Mouse (Mus musculus): ENCODE measurements around the gene Ptbp1. TPM values are rescaled to one million over a fixed set of nuclear protein-coding genes. Genes with fewer than 3 reads are reported as not detected.
A peak's percentile ranks its signal among the peaks of the same experiment; 100 is the strongest.

The Ptbp1 gene
- polyA plus RNA-seq, 2 experiments, result 262 to 536 TPM

DNA sequence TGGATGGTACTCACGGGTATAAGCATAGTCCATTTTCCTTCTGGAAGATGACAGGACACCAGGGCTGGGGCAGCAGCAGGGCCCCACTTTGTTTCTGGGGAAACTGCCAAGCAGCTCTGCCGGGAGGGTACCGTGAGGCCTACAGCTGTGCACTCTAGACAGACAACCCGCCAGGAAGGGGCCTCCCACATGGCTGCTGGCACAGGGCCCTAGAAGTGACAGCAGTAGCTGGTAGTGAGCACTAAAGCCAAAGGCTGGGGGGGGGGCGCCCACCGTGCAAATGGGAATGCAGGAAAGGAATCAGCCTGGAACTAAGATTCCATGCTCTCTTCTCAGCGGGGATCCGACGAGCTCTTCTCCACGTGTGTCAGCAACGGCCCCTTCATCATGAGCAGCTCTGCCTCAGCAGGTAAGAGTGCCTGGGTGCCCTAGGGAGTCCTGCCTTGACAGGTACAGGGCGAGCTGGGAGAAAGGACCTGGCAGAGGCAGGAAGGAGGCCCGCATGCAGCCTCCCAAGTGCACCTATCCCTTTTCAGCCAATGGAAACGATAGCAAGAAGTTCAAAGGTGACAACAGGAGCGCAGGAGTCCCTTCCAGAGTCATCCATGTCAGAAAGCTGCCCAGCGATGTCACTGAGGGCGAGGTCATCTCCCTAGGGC, 4.3 kb downstream of the Ptbp1 start:
- DNase-seq (ENCODE audit: low spot score), result peak; percentile 73
- H3K9ac ChIP-seq (ENCODE audit: low read depth, low read length, severe bottlenecking), result no peak overlapping the region
- H3K4me1 ChIP-seq (ENCODE audit: control insufficient read depth, insufficient read depth, low read length), result peaks cover 27% of the 10 kb centered on the region
- H3K4me3 ChIP-seq (replicated peaks; ENCODE audit: low read length), result peak overlapping the region; percentile 99
- 44% methylated on average over 14 of the region's 17 CpGs for WGBS
- no peak overlapping the region for H3K27ac ChIP-seq (replicated peaks; ENCODE audit: low read depth, low read length)
- H3K36me3 ChIP-seq (ENCODE audit: control insufficient read depth, insufficient read depth, low read length), result peaks cover 79% of the 10 kb centered on the region
- H3K9me3 ChIP-seq (ENCODE audit: control insufficient read depth, low read length), result no peaks in the 10 kb centered on the region
- TF ChIP-seq POLR2A (IDR thresholded peaks at IDR 0.05; ENCODE audit: borderline replicate concordance, extremely low read depth, insufficient read depth, insufficient read length), result no peak
- no peak for ATAC-seq (ENCODE audit: low FRiP score, low read depth)
- peak overlapping the region; percentile 98 for H3K4me2 ChIP-seq (replicated peaks; ENCODE audit: low read depth, low read length, severe bottlenecking)
- H3K27me3 ChIP-seq (ENCODE audit: control insufficient read depth, insufficient read depth, low read length), result no peaks in the 10 kb centered on the region

DNA sequence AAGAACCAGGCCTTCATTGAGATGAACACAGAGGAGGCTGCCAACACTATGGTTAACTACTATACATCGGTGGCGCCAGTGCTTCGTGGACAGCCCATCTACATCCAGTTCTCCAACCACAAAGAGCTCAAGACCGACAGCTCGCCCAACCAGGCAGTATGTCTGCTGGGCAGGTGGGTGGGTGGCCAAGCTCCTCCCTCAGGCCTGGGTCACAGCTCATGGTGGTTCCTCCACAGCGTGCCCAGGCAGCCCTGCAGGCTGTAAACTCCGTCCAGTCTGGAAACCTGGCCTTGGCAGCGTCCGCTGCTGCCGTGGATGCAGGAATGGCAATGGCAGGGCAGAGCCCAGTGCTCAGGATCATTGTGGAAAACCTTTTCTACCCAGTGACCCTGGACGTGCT, 4.9 kb downstream of the Ptbp1 start:
- H3K4me3 ChIP-seq (replicated peaks; ENCODE audit: low read length), result no peak overlapping the region
- peaks cover 27% of the 10 kb centered on the region for H3K4me1 ChIP-seq (ENCODE audit: control insufficient read depth, insufficient read depth, low read length)
- no peak for TF ChIP-seq POLR2A (IDR thresholded peaks at IDR 0.05; ENCODE audit: borderline replicate concordance, extremely low read depth, insufficient read depth, insufficient read length)
- H3K9ac ChIP-seq (ENCODE audit: low read depth, low read length, severe bottlenecking), result no peak overlapping the region
- 80% methylated on average over 11 of the region's 11 CpGs for WGBS
- DNase-seq (ENCODE audit: low spot score), result no peak
- no peak for ATAC-seq (ENCODE audit: low FRiP score, low read depth)
- H3K4me2 ChIP-seq (replicated peaks; ENCODE audit: low read depth, low read length, severe bottlenecking), result no peak overlapping the region; the same call in 1 of the 2 replicates
- H3K36me3 ChIP-seq (ENCODE audit: control insufficient read depth, insufficient read depth, low read length), result peaks cover 85% of the 10 kb centered on the region
- no peak overlapping the region for H3K27ac ChIP-seq (replicated peaks; ENCODE audit: low read depth, low read length)
- H3K27me3 ChIP-seq (ENCODE audit: control insufficient read depth, insufficient read depth, low read length), result no peaks in the 10 kb centered on the region
- H3K9me3 ChIP-seq (ENCODE audit: control insufficient read depth, low read length), result no peaks in the 10 kb centered on the region

DNA sequence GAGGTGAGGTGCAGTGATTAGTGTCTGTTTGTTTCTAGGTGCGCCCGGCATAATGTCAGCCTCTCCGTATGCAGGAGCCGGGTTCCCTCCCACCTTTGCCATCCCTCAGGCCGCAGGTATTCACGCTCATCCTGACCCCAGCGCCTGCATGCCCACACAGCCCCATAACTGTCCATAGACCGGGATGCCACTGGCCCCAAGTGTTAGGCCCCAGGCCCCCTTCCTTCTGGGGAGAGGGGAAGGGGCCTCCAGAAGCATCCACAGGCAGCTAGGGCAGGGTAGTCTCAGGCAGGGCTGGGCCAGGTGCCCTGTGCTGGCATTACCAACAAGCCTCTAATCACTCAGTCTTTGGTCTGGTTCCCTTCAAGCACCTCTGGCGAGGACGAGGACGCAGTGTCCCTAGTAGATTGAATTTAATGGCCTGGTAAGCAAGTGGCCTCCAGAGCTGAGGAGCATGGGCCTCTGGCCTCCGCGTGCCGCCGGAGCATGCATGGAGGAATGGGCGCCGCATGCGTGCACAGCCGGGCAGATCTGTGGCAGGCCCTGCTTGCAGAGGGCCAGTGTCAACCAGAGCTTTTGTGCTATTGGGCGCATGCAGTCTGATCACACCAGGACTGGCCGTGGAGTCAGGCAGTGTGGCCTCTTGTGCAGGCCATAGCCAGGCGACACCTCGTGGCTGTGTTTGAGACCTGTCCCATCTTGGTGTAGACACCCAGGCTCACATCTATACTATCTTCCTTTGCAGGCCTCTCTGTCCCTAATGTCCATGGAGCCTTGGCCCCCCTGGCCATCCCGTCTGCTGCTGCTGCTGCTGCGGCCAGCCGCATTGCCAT, 6.1 kb downstream of the Ptbp1 start:
- no peak overlapping the region for H3K4me2 ChIP-seq (replicated peaks; ENCODE audit: low read depth, low read length, severe bottlenecking)
- H3K36me3 ChIP-seq (ENCODE audit: control insufficient read depth, insufficient read depth, low read length), result peaks cover 97% of the 10 kb centered on the region
- H3K27ac ChIP-seq (replicated peaks; ENCODE audit: low read depth, low read length), result no peak overlapping the region
- H3K4me1 ChIP-seq (ENCODE audit: control insufficient read depth, insufficient read depth, low read length), result peaks cover 27% of the 10 kb centered on the region
- DNase-seq (ENCODE audit: low spot score) (no peak), ATAC-seq (ENCODE audit: low FRiP score, low read depth) (no peak)
- H3K4me3 ChIP-seq (replicated peaks; ENCODE audit: low read length), result no peak overlapping the region
- H3K9me3 ChIP-seq (ENCODE audit: control insufficient read depth, low read length), result no peaks in the 10 kb centered on the region
- H3K9ac ChIP-seq (ENCODE audit: low read depth, low read length, severe bottlenecking), result no peak overlapping the region
- WGBS, result 91% methylated on average over 26 of the region's 26 CpGs
- no peaks in the 10 kb centered on the region for H3K27me3 ChIP-seq (ENCODE audit: control insufficient read depth, insufficient read depth, low read length)
- TF ChIP-seq POLR2A (IDR thresholded peaks at IDR 0.05; ENCODE audit: borderline replicate concordance, extremely low read depth, insufficient read depth, insufficient read length), result no peak

DNA sequence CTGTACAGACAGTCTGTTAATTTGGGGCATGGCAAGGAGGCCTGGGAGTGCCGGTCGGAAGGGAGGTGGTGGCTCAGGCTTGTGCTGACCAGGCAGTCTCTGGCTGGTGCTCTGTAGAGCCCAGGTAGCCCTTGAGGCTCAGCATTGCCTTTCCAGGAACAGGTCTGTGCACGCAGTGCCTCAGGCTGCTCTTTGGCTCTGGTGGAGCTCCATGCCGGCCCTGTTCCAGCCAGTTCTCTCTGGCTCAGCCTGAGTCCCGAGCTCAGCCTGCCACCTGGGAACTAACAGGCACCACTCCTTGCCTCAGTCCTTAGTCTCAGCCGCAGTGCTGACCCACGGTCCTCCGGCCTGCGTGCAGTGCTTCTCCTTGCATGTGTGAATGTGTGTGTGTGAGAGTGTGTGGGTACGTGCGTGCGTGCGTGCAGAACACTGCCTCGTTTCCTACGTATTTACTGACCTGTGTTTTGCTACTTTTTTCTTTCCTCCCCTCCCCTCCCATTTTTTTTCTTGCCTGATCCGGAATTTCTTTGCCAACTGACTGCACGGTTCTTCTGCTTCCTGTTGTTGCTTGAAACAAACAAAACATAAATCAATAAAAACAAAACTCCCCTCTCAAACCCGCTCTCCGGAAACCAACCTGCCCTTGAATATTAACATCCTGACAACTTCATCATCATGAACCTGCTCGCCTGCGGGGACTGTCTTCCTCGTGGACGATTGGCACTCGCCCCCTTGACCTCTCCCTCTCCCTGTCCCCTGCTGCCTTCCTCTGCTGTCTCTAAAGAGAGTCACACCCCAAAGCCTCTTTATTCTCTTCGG, 7.2 kb downstream of the Ptbp1 start:
- H3K4me1 ChIP-seq (ENCODE audit: control insufficient read depth, insufficient read depth, low read length), result peaks cover 21% of the 10 kb centered on the region
- no peaks in the 10 kb centered on the region for H3K27me3 ChIP-seq (ENCODE audit: control insufficient read depth, insufficient read depth, low read length)
- no peak overlapping the region for H3K4me3 ChIP-seq (replicated peaks; ENCODE audit: low read length)
- H3K36me3 ChIP-seq (ENCODE audit: control insufficient read depth, insufficient read depth, low read length), result peaks cover 100% of the 10 kb centered on the region
- 72% methylated on average over 25 of the region's 25 CpGs for WGBS
- DNase-seq (ENCODE audit: low spot score) (no peak), ATAC-seq (ENCODE audit: low FRiP score, low read depth) (no peak)
- no peak overlapping the region for H3K4me2 ChIP-seq (replicated peaks; ENCODE audit: low read depth, low read length, severe bottlenecking)
- H3K9me3 ChIP-seq (ENCODE audit: control insufficient read depth, low read length), result no peaks in the 10 kb centered on the region
- no peak for TF ChIP-seq POLR2A (IDR thresholded peaks at IDR 0.05; ENCODE audit: borderline replicate concordance, extremely low read depth, insufficient read depth, insufficient read length)
- no peak overlapping the region for H3K9ac ChIP-seq (ENCODE audit: low read depth, low read length, severe bottlenecking)
- no peak overlapping the region for H3K27ac ChIP-seq (replicated peaks; ENCODE audit: low read depth, low read length)

All from limb, embryonic 14.5 days (tissue).